Mouse (Mus musculus) T-helper 17 cell (primary cell): Measurements from ENCODE around the gene Cby3.

ENCODE experiments used
- in situ Hi-C, 2 experiments: fragments of 300-600 bp; cut with MboI, MseI; formaldehyde crosslinking; loops; 1 replicate in 1 of 2; 2 replicates in 1 of 2; pipeline ENCODE4 v1.15.1; 2025; ENCODE audit warnings: high pct_unique_total_duplicates in 2 of 2

Cby3 gene

GRCm38 (mm10) chr11:50388217-50388929 lies 34.1 kb downstream of the Cby3 start:
- in situ Hi-C loops: loop anchor here in 1 of 2 experiments (25.0 kb wide), 1 partner anchor 874 kb away; the partner anchor contains the start of genes BC049762 and Clk4

- in situ Hi-C loops: loop anchor here in 1 of 2 experiments (25.0 kb wide), 1 partner anchor 873 kb away; the partner anchor contains the start of genes BC049762 and Clk4
Measured at GRCm38 (mm10) chr11:50389011-50389410, 34.7 kb downstream of the Cby3 start.

GRCm38 (mm10) chr11:50389616-50390015 lies 35.4 kb downstream of the Cby3 start:
- in situ Hi-C loops: loop anchor here in 1 of 2 experiments (5.0 to 25.0 kb wide), 2 partner anchors 38 to 873 kb away; partner anchors contain the start of genes BC049762 and Clk4

- in situ Hi-C loops: loop anchor here in 1 of 2 experiments (5.0 to 25.0 kb wide), 2 partner anchors 36 to 871 kb away; partner anchors contain the start of genes BC049762 and Clk4
Measured at GRCm38 (mm10) chr11:50391272-50391960, 37.2 kb downstream of the Cby3 start.

GRCm38 (mm10) chr11:50393306-50393705 lies 39.0 kb downstream of the Cby3 start:
- in situ Hi-C loops: loop anchor here in 1 of 2 experiments (5.0 to 25.0 kb wide), 2 partner anchors 34 to 869 kb away; partner anchors contain the start of genes BC049762 and Clk4

- in situ Hi-C loops: loop anchor here in 1 of 2 experiments (5.0 to 25.0 kb wide), 2 partner anchors 33 to 868 kb away; partner anchors contain the start of genes BC049762 and Clk4
Measured at GRCm38 (mm10) chr11:50394731-50395130, 40.5 kb downstream of the Cby3 start.

GRCm38 (mm10) chr11:50396766-50397307 lies 42.6 kb downstream of the Cby3 start:
- in situ Hi-C loops: loop anchor here in 1 of 2 experiments (25.0 kb wide), 1 partner anchor 865 kb away; the partner anchor contains the start of genes BC049762 and Clk4

- in situ Hi-C loops: loop anchor here in 1 of 2 experiments (25.0 kb wide), 1 partner anchor 865 kb away; the partner anchor contains the start of genes BC049762 and Clk4
Measured at GRCm38 (mm10) chr11:50397316-50397715, 43.1 kb downstream of the Cby3 start.

GRCm38 (mm10) chr11:50398803-50399202 lies 44.5 kb downstream of the Cby3 start:
- in situ Hi-C loops: loop anchor here in 1 of 2 experiments (25.0 kb wide), 1 partner anchor 863 kb away; the partner anchor contains the start of genes BC049762 and Clk4

- in situ Hi-C loops: loop anchor here in 1 of 2 experiments (10.0 kb wide), 1 partner anchor 928 kb away; no protein-coding TSS in a partner anchor
Measured at GRCm38 (mm10) chr11:50402481-50402880, 48.2 kb downstream of the Cby3 start.

- in situ Hi-C loops: loop anchor here in 1 of 2 experiments (10.0 kb wide), 1 partner anchor 929 kb away; no protein-coding TSS in a partner anchor
Measured at GRCm38 (mm10) chr11:50403367-50404014, 49.2 kb downstream of the Cby3 start.

GRCm38 (mm10) chr11:50407235-50407634 lies 53.0 kb downstream of the Cby3 start:
- in situ Hi-C loops: loop anchor here in 1 of 2 experiments (10.0 kb wide), 1 partner anchor 932 kb away; no protein-coding TSS in a partner anchor
